Mouse (Mus musculus) inflammation-experienced regulatory T-cells, adult 6 months (primary cell): ENCODE measurements around the gene Ugt1a9. TPM values are rescaled to one million over a fixed set of nuclear protein-coding genes. Genes with fewer than 3 reads are reported as not detected.
"Not testable (repeated sequence)": the region's sequence is repeated elsewhere in the genome, so short reads cannot be mapped to it uniquely, and the experiment has no call there.

Experiments used
- ATAC-seq: one replicate; pipeline ENCODE4 v1.8.0; 2017
- polyA plus RNA-seq, 3 experiments: library from polyadenylated mRNA; unstranded; fragments of 100-300 nt; shearing (Covaris generic); gene quantifications; one replicate each; pipeline ENCODE4 v1.2.1; 2017

The Ugt1a9 gene
- polyA plus RNA-seq = not detected

DNA sequence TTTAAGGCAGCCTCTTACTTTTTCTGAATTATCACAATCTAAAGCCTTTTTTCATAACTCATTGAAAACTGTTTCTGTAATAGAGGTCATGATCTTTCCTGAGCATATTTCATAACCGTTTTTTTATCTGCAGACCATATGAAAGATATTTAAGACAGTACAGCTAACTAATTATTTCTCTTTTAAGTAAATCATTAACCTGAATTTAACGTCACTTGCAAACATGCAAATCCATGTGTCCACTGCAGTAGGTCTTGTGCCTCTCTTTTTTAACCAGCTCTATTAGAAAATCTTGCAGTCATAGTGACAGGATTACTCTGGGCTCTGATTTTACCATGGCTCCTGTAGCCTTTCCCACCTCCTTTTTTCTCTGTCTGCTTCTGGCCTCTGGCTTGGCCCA is at the start of gene Ugt1a9:
Gene Ugt1a9, plus strand, starts transcription at position 306 of the 400 bp plus-strand sequence.
- ATAC-seq = no peak

DNA sequence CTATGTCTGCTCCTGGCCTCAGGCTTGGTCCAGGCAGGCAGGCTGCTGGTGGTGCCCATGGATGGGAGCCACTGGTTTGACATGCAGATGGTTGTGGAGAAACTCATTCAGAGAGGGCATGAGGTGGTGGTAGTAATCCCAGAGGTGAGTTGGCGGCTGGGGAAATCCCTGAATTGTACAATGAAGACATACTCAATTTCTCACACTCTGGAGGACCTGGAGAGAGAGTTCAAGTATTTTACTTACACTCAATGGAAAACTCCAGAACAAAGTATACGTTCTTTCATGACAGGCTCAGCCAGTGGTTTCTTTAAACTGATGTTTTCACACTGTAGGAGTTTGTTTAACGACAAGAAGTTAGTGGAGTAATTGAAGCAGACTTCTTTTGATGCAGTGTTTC is 45.4 kb upstream of the Ugt1a9 start:
- not testable (repeated sequence) for ATAC-seq

DNA sequence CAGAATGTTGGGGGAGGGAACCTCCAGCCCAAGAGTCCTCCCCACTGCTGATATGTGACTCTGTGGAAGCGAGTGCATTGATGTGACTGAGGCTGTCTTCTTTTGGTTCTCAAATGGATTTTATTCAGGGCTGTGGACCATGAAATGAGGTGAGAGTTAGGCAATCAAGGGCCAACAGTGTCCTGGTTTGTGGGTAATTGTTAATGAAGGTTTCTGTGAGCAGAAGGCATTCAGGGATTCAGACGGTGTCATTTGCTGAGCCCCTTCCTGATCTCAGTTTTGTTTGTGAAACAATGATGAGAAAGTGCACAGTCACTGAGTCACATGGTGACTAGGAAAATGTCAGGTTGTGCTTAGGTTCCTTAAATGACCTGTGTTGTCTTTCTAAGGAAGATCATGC is 27.6 kb upstream of the Ugt1a9 start:
- ATAC-seq = not testable (repeated sequence)

DNA sequence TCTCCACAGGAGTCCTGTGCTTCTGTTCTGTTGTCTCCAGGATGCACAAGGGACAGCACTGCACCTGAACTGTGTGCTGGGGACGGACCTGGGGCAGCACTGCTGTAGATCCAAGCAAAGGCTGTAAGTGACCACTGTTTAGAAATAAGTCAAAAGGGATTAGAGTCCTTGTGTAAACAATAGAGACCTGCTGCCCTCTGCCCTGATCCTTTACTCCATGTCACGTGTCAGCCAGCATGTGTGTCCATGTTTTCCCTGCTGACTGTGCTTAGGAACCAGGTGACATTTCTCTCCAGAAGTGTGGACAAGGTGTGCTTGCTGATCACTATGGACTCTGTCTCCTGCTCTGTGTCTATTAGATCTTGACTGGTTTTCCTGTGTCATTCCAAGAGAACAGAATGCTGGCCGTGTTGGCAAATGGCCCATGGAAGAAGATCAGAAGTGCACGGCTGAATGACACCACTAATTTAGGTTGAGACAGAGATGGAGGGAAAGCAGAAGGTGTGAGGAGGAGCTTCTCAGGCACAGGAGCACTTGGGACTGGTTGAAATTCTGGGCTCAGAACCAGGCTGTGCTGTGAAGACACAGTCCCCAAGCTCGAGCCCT is 25.7 kb upstream of the Ugt1a9 start:
- ATAC-seq = not testable (repeated sequence)

DNA sequence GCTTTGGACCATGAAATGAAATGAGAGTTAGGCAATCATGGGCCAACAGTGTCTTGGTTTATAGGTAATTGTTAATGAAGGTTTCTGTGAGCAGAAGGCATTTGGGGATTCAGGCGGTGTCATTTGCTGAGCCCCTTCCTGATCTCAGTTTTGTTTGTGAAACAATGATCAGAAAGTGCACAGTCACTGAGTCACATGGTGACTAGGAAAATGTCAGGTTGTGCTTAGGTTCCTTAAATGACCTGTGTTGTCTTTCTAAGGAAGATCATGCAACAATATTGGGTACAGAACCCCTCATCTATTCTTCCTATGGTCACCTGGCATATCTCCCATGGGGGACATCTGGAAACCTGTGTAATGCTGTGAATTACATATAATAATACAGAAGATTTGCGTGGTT is 23.2 kb upstream of the Ugt1a9 start:
- ATAC-seq = not testable (repeated sequence)

DNA sequence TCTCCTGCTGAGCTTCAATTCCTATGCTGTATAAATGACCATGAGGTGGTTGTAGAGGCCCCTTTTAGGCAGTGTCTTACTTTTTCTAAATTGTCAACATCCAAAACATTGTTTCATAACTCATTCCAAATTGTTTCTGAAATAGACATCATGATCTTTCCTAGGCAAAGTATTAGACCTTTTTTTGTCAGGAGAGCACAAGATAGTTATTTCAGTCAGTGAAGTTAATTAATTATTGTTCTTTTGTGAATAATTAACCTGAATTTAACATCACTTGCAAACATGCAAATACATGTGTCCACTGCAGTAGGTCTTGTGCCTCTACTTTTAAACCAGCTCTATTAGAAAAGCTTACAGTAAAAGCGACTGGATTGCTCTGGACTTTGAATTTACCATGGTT is 15.5 kb upstream of the Ugt1a9 start, which contains the start of gene Ugt1a10:
Gene Ugt1a10, plus strand, starts transcription at position 301 of the 400 bp plus-strand sequence.
- ATAC-seq = no peak

DNA sequence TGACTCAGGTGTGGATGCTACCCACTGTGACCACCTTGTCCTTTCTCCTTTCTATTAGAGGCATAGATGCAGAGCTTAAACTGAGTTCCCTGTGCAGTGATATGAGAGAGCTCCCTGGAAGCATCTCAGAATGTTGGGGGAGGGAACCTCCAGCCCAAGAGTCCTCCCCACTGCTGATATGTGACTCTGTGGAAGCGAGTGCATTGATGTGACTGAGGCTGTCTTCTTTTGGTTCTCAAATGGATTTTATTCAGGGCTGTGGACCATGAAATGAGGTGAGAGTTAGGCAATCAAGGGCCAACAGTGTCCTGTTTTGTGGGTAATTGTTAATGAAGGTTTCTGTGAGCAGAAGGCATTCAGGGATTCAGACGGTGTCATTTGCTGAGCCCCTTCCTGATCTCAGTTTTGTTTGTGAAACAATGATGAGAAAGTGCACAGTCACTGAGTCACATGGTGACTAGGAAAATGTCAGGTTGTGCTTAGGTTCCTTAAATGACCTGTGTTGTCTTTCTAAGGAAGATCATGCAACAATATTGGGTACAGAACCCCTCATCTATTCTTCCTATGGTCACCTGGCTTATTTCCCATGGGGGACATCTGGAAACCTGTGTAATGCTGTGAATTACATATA is 4.0 kb upstream of the Ugt1a9 start:
- ATAC-seq = not testable (repeated sequence)

DNA sequence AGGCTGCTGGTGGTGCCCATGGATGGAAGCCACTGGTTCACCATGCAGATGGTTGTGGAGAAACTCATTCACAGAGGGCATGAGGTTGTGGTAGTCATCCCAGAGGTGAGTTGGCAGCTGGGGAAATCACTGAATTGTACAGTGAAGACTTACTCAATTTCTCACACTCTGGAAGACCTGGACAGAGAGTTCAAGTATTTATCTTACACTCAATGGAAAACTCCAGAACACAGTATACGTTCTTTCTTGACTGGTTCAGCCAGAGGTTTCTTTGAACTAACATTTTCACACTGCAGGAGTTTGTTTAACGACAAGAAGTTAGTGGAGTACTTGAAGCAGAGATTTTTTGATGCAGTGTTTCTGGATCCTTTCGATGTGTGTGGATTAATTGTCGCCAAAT is 302 bp downstream of the Ugt1a9 start:
- no peak for ATAC-seq

DNA sequence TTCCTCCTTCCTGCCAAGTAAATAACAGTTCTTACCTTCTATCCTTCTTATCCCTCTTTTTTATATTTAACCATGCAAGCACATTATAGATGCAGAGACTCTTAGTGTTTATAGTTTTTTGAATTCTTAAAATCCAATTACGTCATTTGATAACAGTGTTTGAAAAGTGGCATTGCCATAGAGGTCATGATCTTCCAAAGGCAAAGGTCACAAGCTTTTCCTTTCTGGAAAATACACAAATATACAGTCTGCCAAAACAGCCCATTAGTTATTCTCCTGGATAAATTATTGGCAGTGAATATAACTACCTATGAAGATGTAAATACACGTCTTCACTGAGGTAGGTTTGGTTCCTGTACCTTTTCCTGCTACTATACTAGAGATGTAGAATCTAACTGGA is 3.9 kb downstream of the Ugt1a9 start:
- no peak for ATAC-seq

DNA sequence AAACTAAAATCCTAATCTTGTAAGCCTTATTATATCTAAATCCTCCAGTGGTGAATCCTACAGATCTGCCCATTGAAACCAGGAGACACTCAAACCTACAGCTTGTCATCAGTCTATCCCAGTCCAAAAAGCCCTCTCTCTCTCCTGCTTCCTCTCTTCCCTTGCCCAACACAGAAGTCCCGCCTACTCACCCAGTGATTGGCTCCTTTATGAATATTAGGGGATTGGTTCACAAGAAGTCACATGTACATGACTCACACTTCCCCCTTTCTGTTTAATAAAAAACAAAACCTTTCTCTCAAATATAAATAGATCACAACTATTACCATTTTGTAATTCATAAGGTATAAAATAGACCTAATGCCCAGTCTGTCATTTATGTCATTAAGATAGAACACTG is 6.5 kb downstream of the Ugt1a9 start:
- no peak for ATAC-seq

DNA sequence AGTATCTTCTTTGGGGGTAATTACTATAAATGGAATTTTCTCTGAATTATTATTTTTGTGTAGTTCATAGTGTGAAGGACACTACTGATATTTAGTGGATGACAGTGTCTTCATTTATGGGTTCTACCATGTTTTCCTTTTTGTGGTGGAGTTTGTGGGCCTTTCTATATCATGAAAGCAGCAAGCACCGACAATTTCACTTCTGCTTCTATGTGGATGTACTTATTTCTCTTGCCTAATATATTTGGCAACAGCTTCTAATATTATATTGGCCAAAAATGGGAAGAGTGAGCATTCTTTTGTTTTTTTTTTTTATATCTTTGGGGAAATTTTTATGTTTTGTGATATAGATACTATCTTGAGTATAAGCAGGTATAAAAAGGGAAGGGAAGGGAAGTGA is 11.1 kb downstream of the Ugt1a9 start:
- ATAC-seq = no peak

DNA sequence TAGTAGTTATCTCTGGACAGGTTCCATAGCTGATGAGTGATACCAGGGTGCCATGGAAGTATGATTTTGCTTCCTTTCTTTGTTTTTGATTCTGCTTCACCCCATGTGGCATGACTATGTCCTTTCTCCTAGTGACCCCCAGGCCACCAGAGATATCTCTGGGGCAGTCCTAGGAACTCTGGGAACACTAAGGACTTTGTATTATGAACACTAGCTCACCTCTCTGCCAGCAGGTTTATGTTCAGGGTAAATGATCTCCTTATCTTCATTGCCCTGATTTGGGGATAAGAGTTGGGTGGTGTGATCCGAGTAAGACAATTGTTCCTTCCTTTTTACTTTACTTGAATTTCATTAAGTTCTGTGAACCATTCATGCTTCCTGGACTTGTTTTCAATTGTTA is 15.5 kb downstream of the Ugt1a9 start:
- ATAC-seq = no peak

DNA sequence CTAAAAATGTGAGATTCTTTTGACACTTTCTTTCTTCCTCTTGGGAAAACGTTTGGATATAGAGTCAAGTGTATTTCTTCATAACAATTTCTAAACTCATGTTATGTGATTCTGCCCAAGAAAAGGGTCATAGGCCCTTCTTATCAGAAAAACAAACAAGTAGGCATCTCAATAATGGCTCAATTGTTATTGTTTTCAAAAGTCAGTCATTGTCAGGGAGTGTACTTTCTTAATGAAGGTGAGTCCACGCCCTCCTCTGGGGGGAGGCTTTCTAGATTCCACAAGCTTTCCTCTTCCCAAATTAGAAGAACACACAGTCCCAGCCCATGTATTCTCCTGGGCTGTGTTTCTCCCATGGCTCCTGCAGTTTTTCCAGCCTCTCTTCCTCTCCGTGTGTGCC is 16.9 kb downstream of the Ugt1a9 start, which contains the start of gene Ugt1a8:
Gene Ugt1a8, plus strand, starts transcription at position 301 of the 400 bp plus-strand sequence.
- ATAC-seq = no peak

DNA sequence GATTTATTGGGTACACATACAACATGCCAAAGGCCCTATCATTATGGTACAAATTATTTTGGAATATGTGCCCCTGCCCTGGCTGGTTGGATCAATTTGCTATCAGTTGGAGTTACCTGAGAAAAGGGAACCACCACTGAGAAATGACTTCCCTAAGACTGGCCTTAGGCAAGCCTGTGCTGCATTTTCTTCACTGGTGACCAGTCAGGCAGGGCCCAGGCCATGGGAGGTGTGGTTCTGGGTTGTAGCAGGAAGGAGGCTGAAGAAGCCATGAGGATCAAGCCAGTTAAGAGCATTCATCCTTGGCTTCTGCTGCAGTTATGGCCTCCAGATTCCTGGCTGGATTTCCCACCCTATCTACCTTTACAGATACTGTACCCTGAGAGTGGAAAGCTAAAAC is 21.7 kb downstream of the Ugt1a9 start:
- ATAC-seq = no peak

DNA sequence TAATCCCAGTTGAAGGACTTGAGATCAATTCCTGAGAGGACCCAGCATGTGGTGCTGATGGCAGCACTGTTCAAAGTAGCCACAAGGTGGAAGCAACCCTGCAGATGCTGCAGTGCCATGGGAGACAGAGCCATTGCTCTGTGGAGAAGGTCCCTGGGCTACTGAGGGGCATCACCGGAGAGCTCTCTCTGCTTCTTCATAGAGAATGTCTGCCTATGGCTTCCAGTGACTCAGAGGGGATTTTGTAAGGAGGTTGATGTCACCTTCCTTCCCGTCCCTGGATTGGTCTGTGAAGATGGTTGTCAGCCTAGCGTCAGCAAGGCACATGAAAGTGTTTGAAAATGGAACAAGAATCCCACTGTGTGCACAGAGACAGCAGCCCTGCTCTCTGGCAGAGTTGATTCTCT is 23.7 kb downstream of the Ugt1a9 start:
- peak; percentile 21 for ATAC-seq

DNA sequence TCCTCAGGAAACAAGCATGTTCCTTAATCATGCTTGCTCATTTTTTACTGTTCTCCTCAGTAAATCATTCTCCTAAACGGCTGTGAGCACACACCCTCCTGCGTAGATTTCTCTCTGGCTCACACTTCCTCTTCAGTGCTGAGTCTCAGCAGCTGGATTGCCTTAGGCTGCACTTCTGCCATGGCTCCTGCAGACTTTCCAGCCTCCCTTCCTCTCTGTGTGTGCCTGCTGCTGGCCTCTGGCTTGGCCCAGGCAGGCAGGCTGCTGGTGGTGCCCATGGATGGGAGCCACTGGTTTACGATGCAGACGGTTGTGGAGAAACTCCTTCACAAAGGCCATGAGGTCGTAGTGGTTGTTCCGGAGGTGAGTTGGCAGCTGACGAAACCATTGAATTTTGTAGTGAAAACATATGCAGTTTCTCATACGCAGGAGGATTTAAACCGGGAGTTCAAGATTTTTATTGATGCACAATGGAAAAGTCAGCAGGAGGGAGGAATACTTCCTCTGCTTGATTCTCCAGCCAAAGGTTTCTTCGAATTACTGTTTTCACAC is 24.4 kb downstream of the Ugt1a9 start, which contains the start of gene Ugt1a7c:
Gene Ugt1a7c, plus strand, starts transcription at position 122 of the 552 bp plus-strand sequence.
- no peak for ATAC-seq

DNA sequence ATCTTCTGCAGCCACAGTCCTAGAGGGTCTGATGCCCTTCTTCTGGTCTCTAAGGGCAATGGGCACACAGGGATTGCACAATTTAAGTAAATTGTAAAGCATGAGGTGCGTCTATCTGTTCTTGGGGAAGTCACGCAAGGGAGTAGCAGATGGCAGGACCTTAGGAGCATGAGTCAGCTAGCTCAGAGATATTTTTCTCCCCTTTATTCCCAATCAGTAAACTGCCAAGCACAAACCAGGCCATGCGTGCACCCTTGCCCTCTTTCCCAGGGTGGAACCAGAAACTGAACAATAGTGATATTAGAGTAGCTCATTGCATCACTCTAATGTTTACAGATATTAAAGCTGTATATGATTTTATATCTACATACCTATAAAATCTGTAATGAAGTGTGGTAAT is 27.9 kb downstream of the Ugt1a9 start:
- not testable (repeated sequence) for ATAC-seq

DNA sequence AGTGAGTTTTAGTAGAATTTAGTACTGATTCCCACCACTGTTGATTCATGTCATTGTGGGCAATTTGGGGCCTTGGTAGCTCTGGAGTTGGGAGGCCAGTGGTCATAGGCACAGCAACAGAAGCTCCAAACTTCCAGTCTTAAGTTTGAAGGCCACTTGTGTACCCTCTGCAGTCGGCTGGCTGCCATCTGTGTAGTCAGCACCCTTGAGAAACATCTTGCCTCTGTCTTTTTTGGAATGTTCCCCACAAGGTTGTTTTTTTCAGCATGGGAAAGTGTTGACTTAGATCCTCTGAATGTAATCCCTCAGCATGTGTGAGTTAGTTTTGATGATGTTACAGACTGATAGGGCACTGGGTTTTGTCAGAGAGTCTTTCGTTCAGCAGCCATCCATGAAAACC is 29.1 kb downstream of the Ugt1a9 start:
- ATAC-seq = not testable (repeated sequence)

DNA sequence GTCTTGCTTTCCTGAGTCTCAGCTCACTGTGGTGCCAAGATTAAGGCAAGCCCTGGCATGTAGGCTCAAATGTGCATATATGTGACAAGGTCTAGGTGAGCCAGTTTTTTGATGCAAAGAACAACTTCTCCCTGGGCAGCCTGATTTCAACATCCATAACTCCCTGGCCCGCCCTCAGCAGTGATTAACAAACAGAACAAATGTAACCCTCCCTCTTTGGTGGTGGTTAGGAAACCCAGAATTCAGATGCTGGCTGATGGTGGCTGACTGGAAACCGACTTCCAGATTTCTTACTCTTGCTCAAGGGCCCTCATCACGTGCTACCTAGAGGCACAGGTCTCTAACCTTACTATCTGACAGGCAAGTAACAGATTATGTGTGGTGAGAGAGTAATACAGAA is 32.4 kb downstream of the Ugt1a9 start, which contains the start of gene Ugt1a6b:
Gene Ugt1a6b, plus strand, starts transcription at position 234 of the 400 bp plus-strand sequence.
- ATAC-seq = not testable (repeated sequence)

DNA sequence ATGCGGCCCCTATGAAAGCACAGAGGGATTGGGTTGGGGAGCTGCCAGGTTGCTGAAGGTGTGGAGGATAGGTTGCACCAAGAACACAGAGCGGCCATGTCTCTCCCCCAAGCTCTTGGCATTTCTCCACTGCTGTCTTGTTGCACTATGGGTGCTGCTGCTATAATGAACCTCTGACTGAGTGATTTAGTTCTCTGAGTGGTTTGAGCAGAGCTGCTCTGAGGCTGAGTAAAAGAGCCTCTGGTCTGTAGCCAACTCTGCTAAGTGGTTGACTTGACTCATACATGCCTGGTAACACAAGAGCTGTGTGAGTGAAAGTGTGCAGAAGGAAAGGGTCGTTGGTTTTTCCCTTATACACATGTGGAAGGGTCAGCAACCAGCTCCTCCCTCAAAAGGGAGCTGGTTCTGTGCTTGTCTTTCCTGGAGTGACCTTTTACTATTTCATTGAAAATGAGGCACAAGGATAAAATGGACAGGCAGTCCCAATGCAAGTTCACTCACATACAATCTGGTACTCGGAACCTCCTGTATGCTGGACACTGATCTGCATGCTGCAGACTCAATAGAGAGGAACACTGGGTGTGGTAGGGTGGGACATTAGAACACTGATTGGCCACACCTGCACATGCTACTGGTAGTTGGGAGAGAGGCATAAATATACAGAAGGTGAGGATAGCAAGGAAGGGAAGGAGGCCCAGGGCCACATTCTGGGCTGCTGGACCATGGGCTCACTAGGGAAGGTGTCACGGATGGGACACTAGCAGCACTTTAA is 33.3 kb downstream of the Ugt1a9 start:
- ATAC-seq = not testable (repeated sequence)

DNA sequence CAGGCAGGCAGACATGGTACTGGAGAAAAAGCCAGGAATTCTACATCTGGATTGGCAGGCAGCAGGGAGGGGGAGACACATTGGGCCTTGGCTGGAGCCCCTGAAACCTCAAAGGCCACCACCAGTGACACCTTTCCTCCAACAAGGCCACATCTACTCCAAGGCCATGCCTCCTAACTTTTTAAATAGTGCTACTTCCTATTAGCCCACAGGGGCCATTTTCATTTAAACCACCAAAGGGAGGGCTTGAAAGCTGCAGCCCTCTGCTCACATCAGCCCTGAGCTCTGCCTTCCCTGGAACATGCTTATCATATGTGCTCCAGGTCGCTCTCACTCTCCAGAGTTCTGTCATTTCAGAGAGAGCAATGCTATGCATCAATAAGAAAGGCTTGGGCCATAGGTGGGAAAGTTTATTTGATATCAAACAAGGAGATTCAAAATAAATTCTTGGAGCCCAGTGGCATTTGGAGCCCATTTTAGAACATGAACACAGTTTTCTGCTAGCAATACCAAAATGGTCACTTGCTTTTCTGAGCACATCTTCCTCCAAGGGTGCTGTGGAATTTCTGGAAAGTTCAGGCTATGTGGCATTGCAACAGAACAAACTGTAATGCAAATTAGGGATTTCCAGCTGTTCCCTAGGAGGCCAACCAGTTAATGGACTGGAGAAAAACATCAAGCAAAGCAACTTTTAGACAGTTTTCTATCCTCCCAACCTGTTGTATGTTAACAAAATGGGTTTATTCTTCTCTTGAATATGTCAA is 34.2 kb downstream of the Ugt1a9 start:
- no peak for ATAC-seq

DNA sequence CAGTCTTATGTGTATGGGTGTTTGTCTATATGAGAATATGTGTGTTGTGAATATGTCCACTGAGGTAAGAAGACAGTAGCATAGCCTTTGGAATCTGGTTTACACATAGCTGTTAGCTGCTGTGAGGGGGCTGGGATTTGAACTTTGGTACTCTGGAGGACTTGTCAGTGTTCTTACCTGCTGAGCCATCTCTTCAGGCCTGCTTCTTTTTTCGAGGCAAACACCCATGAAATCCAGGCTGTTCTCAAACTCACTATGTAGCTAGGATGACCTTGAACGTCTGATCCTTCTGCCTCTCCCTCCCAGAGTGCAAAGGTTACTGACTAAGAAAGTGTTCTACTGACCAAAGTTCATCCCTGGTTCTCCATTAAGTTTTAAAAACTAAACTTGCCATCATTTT is 35.1 kb downstream of the Ugt1a9 start:
- no peak for ATAC-seq
